Mouse (Mus musculus) adrenal gland, postnatal 4 days (tissue): Measurements from ENCODE around the gene Hist1h3g. TPM values are rescaled to one million over a fixed set of nuclear protein-coding genes. Genes with fewer than 3 reads are reported as not detected.

Experiments used
- DNase-seq, 2 experiments: peaks; one replicate each; pipeline ENCODE4 v3.0.0; 2021 to 2022; ENCODE audit warnings: low spot score in 2 of 2, mixed read lengths in 2 of 2
- total RNA-seq, 2 experiments: library from RNA; stranded (reverse); gene quantifications; 2 replicates each; pipeline ENCODE4 v1.2.3; 2021

Gene Hist1h3g
- total RNA-seq, 2 experiments from 2014 or later = 144 to 196 TPM

- no peak for DNase-seq
Measured at GRCm38 (mm10) chr13:23513517-23513916, 21.7 kb upstream of the Hist1h3g start.

GRCm38 (mm10) chr13:23515281-23515680 lies 19.9 kb upstream of the Hist1h3g start:
- no peak for DNase-seq

DNA sequence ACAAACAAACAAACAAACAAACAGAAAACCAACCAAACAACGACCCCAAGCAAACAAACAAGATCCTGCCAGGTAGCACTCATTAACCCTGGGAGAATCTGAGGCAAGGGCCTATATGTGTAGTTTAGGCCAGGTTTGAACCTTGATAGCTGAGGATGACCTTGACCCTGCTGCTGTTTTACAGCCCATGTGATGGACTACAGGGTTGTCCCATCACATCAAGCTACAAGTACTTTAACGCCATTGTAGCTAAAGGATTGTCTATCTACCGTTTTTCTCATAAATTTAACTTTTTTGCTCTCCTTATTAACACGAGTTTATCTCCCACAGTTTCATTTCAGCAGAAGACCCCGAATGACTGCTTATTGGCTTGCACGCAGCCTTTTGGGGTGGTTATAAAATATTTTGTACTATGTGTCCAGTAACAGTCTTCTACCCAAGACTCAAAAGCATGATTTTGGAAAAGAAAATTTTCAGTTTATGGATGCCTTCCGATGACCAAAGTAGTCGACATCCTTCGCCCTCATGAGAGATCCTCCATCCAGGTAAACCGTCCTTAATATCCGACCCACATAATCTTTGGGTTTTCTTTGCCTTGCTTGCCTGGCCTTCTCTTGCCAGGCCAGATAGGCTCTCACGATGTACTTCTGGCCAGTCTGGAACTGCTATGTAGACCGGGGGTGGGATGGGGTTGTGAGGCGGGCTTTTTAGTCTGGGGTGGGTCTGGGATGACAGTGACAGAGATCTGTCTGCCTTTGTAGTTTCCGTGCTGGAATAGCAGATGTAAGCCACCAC lies 19.2 kb upstream of the Hist1h3g start:
- no peak for DNase-seq

GRCm38 (mm10) chr13:23516822-23517602 lies 18.2 kb upstream of the Hist1h3g start:
- DNase-seq = no peak

GRCm38 (mm10) chr13:23517603-23518294 lies 17.5 kb upstream of the Hist1h3g start:
- peak; percentile 65 to 83 for DNase-seq

DNA sequence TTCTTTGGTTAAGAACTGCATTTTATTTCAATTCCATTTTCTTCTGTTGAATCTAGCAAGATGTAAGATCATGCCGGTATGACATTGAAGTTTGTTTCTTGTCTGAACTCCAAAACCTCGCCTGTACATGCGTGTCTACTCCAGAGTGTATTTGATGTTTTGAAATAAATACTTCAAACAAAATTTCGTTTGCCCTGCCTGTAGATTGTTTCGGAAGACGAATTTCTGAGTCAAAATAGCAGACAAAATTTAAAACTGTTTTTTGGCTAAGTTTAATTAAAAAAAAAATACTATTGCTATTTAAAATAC lies 17.0 kb upstream of the Hist1h3g start:
- DNase-seq = no peak

DNA sequence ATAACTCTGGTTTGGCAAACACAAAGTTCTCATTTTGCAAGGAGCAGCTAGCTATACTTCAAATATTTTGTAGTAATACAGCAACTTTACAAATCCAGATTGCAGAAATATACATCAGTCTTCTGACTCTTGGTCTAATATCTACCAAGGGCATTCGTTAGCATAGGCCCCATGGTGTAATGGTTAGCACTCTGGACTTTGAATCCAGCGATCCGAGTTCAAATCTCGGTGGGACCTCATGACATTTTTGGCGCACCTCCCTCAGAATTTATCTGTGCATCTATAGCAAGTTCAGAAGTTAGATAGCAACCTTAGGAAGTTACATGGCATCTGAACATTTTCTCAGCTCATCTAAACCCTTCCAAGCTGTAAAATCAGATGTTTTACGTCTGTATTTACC lies 16.3 kb upstream of the Hist1h3g start:
- DNase-seq = no peak

DNA sequence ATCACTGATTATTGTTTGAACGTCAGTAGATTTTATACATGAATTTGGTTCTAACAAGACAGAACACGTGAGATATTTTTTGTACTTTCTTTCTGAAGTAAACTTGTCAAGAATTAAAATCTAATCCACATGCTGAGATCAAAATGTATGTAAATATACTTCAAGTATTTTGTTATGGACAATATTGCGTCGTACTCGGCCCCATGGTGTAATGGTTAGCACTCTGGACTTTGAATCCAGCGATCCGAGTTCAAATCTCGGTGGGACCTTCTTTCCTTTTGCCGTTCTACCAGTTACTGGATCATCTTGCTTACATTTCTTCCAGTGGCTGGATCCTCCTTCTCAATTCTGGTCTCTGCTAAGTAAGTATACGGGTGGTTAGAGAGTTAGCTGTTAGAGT lies 15.8 kb upstream of the Hist1h3g start:
- DNase-seq = no peak

DNA sequence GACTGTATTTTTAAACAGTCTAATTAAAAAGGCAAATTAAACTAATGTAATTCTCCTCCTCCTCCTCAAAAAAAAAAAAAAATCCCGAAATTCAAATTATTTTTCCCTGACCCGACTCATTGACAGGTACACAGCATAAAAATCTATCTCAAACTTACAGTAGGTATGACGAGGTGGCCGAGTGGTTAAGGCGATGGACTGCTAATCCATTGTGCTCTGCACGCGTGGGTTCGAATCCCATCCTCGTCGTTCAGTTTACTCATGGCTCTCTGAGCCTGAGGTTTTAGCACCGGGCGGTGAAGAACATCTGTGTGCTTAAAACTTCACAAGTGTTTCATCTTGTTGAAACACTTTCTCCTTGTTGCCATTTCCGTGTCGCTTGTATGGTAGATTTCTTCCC lies 13.5 kb upstream of the Hist1h3g start:
- DNase-seq = peak in 1 of 2 experiments; percentile 46

DNA sequence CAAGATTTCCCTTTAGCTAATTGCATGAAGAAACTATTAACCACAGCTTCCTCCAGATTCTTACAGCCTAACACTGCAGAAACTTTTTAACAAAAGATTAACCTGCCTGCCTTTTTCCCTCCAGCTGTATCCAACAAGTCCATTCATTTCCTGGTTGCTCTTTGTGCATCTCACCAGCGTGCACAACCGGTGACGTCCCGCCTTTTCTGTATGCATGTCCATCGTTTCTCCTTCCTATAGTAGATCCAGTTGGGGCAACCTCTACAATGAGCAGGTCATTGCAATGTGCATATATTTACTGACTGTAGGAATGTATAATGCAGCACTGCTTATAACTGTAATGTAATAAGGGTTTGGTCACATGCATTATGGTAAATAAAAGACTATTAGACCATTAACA lies 11.2 kb upstream of the Hist1h3g start:
- DNase-seq = no peak

GRCm38 (mm10) chr13:23524654-23525053 lies 10.6 kb upstream of the Hist1h3g start:
- DNase-seq = peak in 1 of 2 experiments; percentile 62

DNA sequence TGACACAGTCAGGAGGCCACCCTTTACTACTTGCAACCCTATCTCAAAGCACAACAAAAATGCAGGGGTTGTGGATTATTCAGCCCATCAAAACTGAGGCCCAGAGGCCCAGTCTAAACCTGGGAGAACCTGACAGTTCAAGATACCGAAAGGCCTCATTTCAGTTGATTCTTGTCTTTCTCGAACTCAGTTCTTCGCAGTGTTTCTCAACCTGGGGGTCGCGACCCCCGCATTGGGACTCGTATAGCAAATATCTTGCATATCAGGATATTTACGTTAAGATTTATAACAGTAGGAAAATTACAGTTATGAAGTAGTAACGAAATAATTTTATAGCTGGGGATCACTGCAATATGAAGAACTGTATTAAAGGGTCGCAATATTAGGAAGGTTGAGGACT lies 9.3 kb upstream of the Hist1h3g start:
- DNase-seq = no peak

- DNase-seq = peak; percentile 74 to 85
Measured at GRCm38 (mm10) chr13:23526312-23526711, 8.9 kb upstream of the Hist1h3g start.

DNA sequence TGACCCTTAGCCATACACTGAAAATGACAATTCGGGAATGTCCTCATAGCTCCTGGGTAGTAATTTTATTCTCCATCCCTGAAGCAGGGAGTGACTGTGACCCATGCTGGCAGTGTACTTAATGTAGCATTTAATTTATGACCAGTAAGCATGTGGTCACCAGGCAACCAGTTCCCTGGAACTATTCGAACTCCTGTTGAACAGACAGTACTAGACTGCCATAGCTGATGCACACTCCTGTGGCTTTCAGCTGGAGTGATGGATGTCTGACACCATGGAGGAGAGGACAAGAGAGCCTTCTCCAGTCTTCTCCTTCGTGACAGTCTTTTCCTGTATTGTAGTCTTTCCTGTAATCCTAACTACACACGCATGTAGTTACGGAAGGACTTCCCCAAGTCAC lies 6.2 kb upstream of the Hist1h3g start:
- DNase-seq = no peak

GRCm38 (mm10) chr13:23529480-23530165 lies 5.6 kb upstream of the Hist1h3g start:
- no peak for DNase-seq

GRCm38 (mm10) chr13:23530181-23530900 lies 4.9 kb upstream of the Hist1h3g start:
- peak in 1 of 2 experiments; percentile 30 for DNase-seq

GRCm38 (mm10) chr13:23530901-23531875 lies 4.0 kb upstream of the Hist1h3g start, which contains the start of gene Hist1h4h:
TSS of gene Hist1h4h (plus strand) at chr13:23531050.
- peak; percentile 80 to 96 for DNase-seq

GRCm38 (mm10) chr13:23532262-23533075 lies 2.8 kb upstream of the Hist1h3g start:
- no peak for DNase-seq
